Mouse (Mus musculus) hematopoietic stem cell, adult 5-6 weeks (primary cell): ENCODE measurements around the gene Dst. TPM values are rescaled to one million over a fixed set of nuclear protein-coding genes. Genes with fewer than 3 reads are reported as not detected.
A peak's percentile ranks its signal among the peaks of the same experiment; 100 is the strongest.

Experiments used
- ATAC-seq, 2 experiments: fragments of 125-278 bp in 1 of 2; replicated peaks in 1 of 2; 2 replicates each; pipeline ENCODE4 v1.8.0; 2016 to 2017; ENCODE audit warnings: inconsistent platforms in 2 of 2, mild to moderate bottlenecking in 2 of 2, moderate number of reproducible peaks in 2 of 2, low read depth in 1 of 2, moderate TSS enrichment in 1 of 2; ENCODE audit not compliant: low FRiP score in 2 of 2, poor library complexity in 2 of 2, severe bottlenecking in 2 of 2, insufficient read depth in 1 of 2, low TSS enrichment in 1 of 2
- total RNA-seq: library from RNA; stranded (forward); fragments of 172-1452, 232-1000 nt; gene quantifications from 2 replicates; pipeline ENCODE4 v1.2.3, GENCODE M21; 2017

The Dst gene
- total RNA-seq, 1 experiment from 2014 or later, result 48.7 TPM

DNA sequence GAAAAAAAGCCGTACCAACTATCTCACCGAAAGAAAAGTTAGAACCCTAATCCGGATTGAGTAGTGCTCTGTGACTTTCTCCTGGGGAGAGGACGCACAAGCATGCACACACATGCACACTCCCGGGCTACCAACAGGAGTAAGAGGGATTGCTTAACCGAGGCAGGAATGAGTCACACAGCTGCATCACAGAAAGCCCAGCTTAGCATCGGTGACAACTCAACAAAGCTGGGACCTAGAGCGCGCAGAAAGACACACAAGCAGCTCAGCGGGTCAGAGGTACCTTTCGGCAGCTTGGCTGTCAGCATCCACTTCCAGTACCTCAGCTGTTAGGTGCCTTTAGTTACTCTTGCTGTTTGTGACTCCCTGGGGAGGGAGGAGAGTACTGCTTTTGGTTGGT is 240.0 kb downstream of the Dst start:
- no peak for ATAC-seq

DNA sequence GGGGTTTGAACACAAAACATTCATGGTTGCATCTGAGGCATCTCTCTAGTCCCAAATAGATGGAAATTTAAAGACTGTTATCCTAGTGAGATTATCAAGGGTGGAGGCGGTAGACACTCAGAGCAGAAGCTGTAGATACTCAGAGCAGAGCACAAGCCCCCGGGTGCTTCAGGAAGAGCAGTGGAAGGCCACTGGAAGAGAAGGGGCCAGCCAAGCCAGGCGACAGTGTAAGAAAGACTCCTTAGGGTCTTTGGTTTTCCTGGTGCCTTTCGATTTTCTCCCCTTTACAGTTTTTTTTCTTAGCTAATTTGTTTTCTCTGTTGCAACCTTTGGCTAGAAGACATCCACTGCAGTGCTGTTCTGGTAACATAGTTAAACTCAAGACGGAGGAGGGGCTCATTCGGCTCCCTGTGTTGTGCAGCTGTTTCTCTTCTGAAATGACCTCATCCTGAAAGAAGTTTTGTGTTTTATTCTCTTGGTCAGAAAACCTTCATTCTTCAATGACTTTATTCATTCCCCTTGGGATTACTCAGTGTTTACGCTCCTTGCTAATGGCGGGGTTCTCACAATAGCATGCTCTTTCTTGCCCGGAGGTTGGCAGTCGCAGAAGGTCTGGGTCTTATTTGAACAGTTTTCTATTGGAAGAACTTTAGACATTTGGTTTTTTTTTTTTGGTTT is 242.5 kb downstream of the Dst start:
- no peak for ATAC-seq

DNA sequence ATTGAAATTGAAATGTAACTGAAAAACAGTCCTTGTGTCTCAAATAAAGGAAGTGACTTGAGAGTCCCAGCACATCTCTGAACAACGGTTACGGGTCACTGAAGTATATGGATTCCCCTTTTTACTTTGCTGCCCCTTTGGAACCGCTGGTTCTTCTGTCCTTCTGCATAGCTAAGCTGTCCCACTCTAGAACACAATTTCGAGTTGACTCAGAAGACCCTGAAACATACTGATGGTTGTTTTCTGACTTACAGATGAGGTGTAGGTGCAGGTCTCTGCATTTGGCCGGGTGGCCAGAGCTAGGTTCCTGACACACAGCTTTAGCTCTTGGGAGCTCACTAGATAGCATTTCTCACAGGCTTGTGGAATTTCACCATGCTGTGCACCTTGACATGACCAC is 244.7 kb downstream of the Dst start:
- no peak for ATAC-seq

DNA sequence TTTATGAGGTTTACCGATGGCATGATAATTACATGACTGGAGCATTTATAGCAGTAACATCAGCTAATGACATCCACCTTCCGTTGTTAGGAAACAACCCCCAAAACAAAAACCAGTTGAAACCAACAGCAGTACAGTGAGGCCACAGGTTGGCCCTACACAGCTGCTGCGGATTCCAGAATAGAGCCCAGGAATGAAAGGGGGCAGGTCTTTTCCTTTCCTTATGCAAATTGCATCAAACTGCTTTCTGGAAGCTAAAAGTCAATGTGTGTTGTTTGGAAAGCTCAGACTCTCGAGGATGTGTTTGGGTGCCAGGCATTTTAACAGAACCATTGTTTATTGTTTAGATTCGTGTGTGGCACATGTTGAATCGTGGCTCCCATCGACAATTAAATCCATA is 248.0 kb downstream of the Dst start:
- ATAC-seq, result no peak

DNA sequence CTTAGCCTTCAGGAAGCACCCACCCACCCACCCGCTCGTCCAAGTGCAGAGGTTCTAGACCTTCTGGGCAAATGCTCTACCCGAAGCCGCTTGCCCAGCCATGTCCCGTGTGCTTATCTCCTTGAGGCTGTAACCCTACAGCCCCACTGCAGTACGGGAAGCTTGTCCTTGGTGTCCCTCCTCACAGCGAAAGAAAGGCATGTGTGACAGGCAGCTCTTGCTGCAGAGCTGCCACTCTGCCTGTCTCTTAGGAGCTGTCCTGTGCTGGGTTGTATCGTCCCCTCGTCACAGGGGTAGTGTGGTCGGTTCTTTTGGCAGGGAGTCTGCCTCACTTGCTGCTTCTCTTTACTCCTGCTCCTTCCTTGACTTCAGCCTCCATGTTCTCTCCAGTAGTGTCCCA is 249.7 kb downstream of the Dst start:
- no peak for ATAC-seq

DNA sequence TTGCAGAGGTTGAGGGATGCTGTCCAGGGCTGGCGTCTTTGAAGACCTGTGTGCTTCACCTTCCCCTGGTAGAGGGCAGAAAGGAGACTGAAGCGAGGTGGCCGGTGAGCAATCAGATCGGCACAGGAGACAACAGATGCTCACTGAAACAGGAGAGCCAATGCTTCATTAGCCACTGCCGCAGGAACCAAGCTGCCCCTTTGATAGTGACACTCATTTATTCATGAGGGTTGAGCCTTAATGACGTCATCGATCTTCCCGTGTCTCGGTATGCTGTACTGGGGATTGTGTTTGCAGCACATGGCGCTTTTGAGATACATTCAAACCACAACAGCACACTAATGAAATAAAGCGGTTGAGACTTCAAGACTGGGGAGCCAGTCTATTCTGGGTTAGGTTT is 250.8 kb downstream of the Dst start:
- ATAC-seq, result no peak

DNA sequence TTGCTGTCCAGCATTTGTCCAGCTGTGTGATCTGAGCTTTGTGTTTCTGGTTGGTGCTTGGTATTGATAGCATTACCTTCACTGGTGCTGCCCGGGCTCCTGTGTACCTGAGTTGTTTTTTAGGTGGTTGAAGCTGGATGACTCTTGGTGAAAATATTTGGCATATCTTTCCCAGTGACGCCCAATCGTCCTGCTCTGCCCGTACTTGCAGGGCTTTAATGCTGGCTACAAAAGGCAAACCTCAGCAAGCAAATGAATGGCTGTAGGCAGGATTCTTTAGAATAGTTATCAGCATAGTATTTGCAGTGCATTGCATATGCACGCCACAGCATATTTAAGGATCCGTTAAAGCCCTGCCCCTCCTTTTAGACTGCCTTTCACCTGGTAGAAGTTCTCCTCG is 251.9 kb downstream of the Dst start:
- no peak for ATAC-seq

DNA sequence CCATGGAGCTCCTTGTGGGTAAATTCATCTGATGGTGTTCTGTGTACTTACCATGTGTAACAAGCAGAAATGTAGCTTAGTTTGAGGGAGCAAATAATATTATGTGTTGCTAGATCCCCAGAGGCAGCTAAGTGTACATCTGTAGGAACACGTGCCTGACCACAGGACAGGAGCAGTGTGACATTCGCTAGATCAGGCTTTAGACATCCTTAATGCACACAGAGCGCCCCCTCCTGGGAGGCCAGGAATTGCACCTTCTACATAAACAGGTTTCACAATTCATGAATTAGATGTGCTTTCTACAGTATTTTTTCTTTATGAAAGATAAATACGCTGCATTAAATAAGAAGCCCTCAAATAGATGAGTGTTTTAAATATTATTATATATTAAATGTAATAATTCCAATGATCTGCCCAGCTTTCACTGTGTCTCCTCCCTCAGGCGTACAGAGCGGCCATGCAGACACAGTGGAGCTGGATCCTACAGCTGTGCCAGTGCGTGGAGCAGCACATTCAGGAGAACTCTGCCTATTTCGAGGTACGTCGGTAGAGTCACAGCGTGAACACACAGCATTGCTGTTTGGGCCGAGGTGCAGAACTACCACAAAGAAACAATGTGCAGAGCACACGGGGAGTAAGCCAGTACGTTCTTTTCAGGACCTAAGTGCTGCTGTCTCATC is 256.7 kb downstream of the Dst start:
- ATAC-seq, result peak; percentile 71 to 80

DNA sequence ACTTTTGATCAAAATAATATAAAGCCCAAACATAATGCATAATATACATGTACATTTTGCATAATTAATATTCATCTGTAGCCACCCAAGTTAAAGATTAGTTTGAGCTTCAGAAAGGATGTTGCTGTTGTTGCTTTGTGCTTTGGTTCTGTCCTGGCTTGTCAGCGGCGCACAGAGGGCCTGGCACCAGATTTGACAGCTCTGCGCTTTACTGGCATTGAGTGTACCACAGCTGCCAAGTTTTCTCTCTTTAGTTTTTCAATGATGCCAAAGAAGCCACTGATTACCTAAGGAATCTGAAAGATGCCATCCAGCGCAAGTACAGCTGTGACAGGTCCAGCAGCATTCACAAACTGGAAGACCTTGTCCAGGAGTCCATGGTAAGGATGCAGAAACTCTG is 257.9 kb downstream of the Dst start:
- ATAC-seq, result no peak

DNA sequence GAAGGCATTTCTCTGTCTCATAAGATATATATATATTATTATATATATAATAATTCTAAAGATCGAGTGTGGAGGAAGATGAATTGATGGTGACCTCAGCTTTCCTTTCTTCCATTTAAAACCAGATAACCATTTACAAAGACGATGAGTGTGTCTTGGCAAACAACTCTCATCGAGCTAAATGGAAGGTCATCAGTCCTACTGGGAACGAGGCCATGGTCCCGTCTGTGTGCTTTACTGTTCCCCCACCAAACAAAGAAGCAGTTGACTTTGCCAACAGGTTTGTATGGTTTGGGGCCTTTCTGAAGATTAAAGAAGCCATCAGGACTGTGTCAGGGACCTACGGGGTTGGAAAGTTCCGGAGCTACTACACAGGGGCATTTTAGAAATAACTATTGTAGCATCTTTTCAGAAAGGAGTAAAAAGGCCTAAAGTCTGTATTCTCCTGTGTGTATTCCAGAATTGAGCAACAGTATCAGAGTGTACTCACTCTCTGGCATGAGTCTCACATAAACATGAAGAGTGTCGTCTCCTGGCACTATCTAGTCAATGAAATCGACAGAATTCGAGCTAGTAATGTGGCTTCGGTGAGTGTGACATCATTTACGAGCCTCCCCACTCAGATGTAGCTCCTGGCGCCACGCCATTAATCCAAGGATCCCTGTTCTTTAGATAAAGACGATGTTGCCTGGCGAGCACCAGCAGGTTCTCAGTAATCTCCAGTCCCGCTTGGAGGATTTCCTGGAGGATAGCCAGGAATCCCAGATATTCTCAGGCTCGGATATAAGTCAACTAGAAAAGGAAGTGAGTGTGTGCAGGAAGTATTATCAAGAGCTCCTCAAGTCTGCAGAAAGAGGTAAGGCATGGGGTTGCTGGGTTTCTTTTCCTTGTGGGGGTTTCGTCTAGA is 259.4 kb downstream of the Dst start:
- no peak for ATAC-seq

DNA sequence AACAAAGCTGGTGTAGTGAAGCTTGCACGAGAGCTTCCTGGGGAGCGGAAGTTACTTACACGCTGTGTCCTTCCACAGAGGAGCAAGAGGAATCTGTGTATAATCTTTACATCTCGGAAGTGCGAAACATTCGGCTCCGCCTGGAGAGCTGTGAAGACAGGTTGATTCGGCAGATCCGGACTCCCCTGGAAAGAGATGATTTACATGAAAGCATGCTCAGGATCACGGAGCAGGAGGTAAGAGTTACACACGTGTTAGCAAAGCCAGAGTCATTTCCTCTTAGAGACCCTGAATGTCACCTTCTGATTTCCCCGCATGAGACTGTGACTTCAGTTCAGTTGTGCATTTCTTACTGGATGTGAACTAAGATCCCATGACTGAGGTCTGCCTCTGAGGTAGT is 261.1 kb downstream of the Dst start:
- ATAC-seq, result no peak

DNA sequence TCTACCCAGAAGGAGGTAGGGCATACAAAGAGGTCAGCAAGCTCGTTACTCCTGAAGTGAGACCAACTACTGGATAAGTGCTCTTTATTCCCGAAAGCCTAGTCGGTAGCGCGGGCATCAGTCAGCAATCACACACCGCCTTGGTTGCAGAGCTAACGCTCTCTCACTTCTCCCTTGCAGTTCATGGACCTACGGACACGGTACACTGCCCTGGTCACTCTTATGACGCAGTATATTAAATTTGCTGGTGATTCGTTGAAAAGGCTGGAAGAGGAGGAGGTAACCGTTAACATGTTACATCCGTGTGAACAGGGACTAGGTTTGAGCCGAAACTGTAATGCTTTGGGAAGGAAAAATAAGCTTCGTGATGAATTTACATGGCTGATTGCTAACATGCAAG is 266.5 kb downstream of the Dst start:
- ATAC-seq, result no peak

DNA sequence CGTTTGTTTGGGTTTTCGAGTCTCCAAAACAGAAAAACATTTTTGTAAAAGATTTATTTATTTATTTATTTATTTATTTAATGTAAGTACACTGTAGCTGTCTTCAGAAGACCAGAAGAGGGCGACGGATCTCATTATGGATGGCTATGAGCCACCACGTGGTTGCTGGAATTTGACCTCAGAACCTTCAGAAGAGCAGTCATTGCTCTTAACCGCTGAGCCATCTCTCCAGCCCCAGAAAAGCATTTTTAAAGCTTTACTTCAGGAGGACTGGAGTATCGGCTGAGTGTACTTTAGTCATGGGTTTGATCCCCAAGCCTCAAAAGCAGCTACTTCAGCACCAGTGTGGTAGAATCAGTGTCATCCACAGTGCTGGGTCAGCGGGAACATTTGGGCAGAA is 266.9 kb downstream of the Dst start:
- ATAC-seq, result no peak

DNA sequence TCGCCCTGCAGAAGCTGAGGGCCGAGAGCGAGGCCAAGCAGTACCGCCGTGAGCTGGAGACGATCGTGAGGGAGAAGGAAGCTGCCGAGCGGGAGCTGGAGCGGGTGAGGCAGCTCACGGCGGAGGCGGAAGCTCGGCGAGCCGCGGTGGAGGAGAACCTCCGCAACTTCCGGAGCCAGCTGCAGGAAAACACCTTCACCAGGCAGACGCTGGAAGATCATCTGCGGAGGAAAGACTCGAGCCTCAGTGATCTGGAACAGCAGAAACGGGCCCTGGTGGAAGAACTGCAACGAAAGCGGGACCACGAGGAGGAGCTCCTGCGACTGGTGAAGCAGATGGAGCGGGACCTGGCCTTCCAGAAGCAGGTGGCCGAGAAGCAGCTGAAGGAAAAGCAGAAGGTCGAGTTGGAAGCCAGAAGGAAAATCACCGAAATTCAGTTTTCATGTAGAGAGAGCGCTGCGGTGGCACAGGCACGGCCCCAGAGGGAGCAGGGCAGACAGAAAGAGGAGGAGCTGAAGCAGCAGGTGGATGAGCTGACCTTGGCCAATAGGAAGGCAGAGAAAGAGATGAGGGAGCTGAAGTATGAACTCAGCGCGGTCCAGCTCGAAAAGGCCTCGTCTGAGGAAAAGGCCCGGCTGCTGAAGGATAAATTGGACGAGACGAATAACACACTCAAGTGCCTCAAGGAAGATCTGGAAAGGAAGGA is 270.1 kb downstream of the Dst start:
- ATAC-seq, result no peak

DNA sequence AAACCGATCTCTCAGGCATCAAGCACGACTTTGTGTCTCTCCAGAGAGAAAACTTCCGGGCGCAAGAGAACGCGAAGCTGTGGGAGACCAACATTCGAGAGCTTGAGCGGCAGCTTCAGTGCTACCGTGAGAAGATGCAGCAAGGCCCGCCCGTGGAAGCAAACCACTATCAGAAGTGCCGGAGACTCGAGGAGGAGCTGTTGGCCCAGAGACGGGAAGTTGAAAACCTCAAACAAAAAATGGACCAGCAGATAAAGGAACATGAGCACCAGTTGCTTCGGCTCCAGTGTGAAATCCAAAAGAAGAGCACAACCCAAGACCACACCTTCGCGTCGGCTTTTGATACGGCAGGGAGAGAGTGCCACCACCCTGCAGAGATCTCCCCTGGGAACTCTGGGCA is 271.7 kb downstream of the Dst start:
- ATAC-seq, result no peak

DNA sequence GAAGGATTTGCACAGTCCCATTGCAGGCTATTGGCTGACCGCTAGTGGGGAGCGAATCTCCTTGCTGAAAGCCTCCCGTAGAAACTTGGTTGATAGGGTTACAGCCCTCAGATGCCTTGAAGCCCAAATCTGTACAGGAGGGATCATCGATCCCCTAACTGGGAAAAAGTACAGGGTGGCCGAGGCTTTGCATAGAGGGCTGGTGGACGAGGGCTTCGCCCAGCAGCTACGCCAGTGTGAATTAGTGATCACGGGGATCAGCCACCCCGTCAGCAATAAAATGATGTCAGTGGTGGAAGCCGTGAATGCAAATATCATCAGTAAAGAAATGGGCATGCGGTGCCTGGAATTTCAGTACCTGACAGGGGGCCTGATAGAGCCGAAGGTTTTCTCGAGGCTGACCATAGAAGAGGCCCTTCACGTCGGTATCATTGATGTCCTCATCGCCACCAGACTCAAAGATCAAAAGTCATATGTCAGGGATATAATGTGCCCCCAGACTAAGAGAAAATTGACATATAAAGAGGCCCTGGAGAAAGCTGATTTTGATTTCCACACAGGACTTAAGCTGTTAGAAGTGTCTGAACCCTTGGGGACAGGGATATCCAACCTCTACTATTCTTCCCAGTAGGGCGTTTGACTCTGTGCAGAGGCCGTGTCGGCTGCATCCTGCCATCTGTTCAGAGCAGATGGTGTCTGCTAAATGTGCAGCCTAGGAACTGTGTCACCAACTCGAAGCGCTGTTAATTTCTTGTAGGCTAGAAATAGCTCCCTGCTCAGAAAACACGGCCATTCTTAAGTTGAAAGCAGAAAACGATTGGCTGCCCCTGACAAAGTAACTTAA is 274.6 kb downstream of the Dst start:
- ATAC-seq, result no peak
